8 mouse cellular contexts compared by ENCODE assay signal in the genomic region with DNA sequence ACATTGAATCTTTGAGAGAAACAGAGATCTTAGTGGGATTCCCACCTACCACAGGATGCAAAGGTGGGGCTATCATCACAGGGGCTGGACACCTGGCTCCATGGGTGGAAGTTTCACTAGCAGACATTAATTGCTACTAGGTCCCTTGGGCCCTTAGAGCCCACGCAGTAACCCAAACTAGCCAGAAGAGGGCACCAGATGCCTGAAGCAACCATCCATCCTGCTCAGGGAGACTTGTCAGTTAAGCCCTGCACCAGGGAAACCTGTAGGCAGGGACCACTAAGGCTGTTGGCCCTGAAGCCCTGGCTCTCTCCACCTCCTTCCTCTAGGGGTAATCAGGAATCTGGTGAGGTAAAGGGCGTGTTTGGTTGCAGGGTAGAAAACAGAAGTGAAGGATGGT. TPM values are rescaled to one million over a fixed set of nuclear protein-coding genes. Genes with fewer than 3 reads are reported as not detected.
DNase-seq lines count a peak whose midpoint lies in the region.

No protein-coding gene starts in this region.

- DNase-seq in left cerebral cortex, adult 18-20 months (ENCODE audit: low spot score in 2 of 2) = peak; percentile 45 to 48
- no peak for DNase-seq in left cerebral cortex, adult 11 months (ENCODE audit: low spot score)
- DNase-seq in ES-CJ7 (ENCODE audit: low read depth, low spot score) = peak; percentile 69
- DNase-seq in c-Kit-positive CD71-negative TER-119-negative erythroid progenitor cells, embryonic 14.5 days (ENCODE audit: low read depth) = peak; percentile 34
- DNase-seq in gastrocnemius, postnatal 10 days = peak; percentile 48
- DNase-seq in layer of hippocampus, postnatal 10 days (ENCODE audit: low spot score in 2 of 2) = peak; percentile 66 to 71
- peak; percentile 26 for DNase-seq in naive thymus-derived CD4-positive, alpha-beta T cell, adult 2 months (ENCODE audit: low read depth)
- DNase-seq in spleen, postnatal 4 days (ENCODE audit: low spot score in 2 of 2) = no peak

RNA-seq across cellular contexts. Expression of gene Mlph, which starts 8.5 kb away (rescaled TPM):
- 1 to 10 TPM; 1.9 to 2.7 TPM for total RNA-seq in left cerebral cortex, adult 18-20 months (2021)
- total RNA-seq in gastrocnemius, postnatal 10 days (2021) = under 1 TPM; 0.31 to 0.50 TPM
- under 1 TPM; 0.41 to 0.47 TPM for total RNA-seq in layer of hippocampus, postnatal 10 days (2021)

RNA-seq across cellular contexts. Expression of gene Prlh, which starts 46.6 kb away (rescaled TPM):
- not detected for total RNA-seq in left cerebral cortex, adult 18-20 months (2021)
- not detected for total RNA-seq in gastrocnemius, postnatal 10 days (2021)
- not detected for total RNA-seq in layer of hippocampus, postnatal 10 days (2021)

Comparison
In these comparisons a context has a peak if more than half of its experiments do, and no peak if none do; other contexts are left out.
1. DNase-seq: peak in left cerebral cortex, adult 18-20 months (2 of 2), ES-CJ7 (single experiment), c-Kit-positive CD71-negative TER-119-negative erythroid progenitor cells, embryonic 14.5 days (single experiment), gastrocnemius, postnatal 10 days (single experiment), layer of hippocampus, postnatal 10 days (2 of 2) and naive thymus-derived CD4-positive, alpha-beta T cell, adult 2 months (single experiment); none in left cerebral cortex, adult 11 months (single experiment) and spleen, postnatal 4 days (0 of 2).